Mouse (Mus musculus): Measurements from ENCODE around the gene Tia1. TPM values are rescaled to one million over a fixed set of nuclear protein-coding genes. Genes with fewer than 3 reads are reported as not detected.
A peak's percentile ranks its signal among the peaks of the same experiment; 100 is the strongest.

Gene Tia1
- polyA plus RNA-seq, 1 experiment from 2014 or later = 401 TPM

DNA sequence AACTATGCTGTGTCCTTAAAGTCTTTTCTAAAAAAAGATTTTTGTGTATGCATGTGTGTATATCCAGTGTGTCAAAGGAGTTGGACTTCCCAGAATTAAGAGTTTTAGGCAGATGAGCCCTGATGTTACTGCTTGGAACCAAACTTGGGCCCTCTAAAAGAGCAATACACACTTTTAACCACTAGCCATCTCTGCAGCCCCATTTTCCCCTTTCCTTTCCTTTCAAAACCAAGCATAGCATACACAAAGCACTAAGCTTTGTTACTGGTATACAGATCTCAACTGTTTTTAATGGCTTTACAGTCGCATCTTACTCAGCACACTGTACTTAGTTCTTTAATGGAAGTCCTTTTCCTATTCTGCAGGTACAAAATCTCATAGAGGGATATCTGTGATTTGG is 35.5 kb downstream of the Tia1 start:
- ATAC-seq (replicated peaks) = no peak
- H3K36me3 ChIP-seq = peaks cover 38% of the 10 kb centered on the region
- H3K4me2 ChIP-seq (replicated peaks) = peak overlapping the region; percentile 90
- H3K4me1 ChIP-seq = peaks cover 16% of the 10 kb centered on the region
- no peaks in the 10 kb centered on the region for H3K27me3 ChIP-seq
- WGBS = 88% methylated on average over 1 of the region's 1 CpGs
- H3K4me3 ChIP-seq = peak overlapping the region; percentile 97
- peak overlapping the region; percentile 91 for H3K9ac ChIP-seq (replicated peaks)
- H3K27ac ChIP-seq (replicated peaks) = peak overlapping the region; percentile 94; the same call in 1 of the 2 replicates
- no peaks in the 10 kb centered on the region for H3K9me3 ChIP-seq

DNA sequence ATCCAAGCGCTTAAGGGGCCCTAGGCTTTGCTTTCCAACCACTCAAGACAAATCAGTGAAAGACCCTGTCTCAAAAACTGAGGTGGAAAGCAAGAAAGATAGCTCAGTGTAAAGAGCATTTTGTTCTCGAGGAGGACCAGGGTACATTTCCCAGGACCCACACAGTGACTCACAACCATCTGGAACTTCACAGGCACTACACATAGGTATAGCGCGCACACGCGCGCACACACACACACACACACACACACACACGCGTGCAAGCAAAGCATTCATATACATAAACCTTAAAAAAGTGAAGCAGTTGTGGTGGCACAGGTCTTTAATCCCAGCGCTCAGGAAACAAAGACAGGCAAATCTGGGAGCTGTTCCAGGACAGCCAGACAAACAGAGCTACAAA is 37.6 kb downstream of the Tia1 start:
- no peaks in the 10 kb centered on the region for H3K27me3 ChIP-seq
- 92% methylated on average over 10 of the region's 10 CpGs for WGBS
- no peak overlapping the region for H3K4me3 ChIP-seq
- H3K4me1 ChIP-seq = peaks cover 16% of the 10 kb centered on the region
- no peaks in the 10 kb centered on the region for H3K9me3 ChIP-seq
- H3K9ac ChIP-seq (replicated peaks) = no peak overlapping the region
- H3K36me3 ChIP-seq = peaks cover 31% of the 10 kb centered on the region
- no peak overlapping the region for H3K4me2 ChIP-seq (replicated peaks)
- no peak overlapping the region for H3K27ac ChIP-seq (replicated peaks)
- no peak for ATAC-seq (replicated peaks)

DNA sequence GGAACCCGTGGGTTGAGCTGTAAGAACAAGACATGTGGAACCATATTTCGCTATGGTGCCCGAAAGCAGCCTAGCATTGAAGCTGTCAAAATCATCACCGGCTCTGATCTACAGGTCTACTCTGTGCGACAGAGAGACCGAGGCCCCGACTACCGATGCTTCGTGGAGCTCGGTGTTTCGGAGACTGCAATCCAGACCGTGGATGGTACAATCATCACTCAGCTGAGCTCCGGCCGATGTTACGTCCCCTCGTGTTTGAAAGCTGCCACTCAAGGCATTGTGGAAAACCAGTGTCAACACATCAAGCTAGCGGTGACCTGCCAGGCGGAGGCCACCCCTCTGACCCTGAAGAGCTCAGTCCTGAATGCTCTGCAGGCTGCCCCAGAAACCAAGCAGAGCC is 41.5 kb downstream of the Tia1 start:
- Histone ChIP-seq H3K4me2 (replicated peaks) (no peak overlapping the region), H3K4me1 (no peaks in the 10 kb centered on the region), H3K36me3 (peaks cover 54% of the 10 kb centered on the region), H3K9ac (replicated peaks) (no peak overlapping the region), H3K27me3 (no peaks in the 10 kb centered on the region), H3K27ac (replicated peaks) (no peak overlapping the region), H3K4me3 (no peak overlapping the region), H3K9me3 (no peaks in the 10 kb centered on the region)
- 92% methylated on average over 18 of the region's 18 CpGs for WGBS
- ATAC-seq (replicated peaks) = no peak

DNA sequence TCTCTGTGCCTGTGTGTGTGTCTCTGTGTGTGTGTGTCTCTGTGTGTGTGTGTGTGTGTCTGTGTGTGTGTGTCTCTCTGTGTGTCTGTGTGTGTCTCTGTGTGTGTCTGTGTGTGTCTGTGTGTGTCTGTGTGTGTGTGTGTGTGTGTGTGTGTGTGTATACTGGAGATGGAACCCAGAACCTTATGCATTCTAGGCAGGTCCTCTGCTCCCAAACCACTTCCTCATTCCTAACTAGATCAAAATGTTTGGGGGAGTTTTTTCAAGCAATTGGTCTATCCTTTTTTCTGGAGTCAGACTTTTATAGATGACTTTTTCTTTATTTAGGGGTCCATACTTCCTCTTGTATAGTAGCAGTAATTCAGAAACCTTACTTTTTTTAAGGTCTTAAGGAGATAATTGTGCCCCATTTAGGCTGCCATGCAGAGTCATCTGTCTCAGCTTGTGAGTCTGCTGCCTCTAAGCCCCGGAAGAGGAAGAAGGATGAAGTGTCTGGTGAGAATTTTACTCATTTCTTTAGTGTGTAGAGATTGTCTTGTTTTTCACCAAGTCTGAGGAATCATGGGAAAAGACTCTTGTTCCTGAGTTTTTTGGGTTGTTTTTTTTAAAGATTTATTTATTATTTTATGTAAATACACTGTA is 43.0 kb downstream of the Tia1 start:
- peaks cover 57% of the 10 kb centered on the region for H3K36me3 ChIP-seq
- H3K9ac ChIP-seq (replicated peaks) = no peak overlapping the region
- H3K4me1 ChIP-seq = no peaks in the 10 kb centered on the region
- H3K4me2 ChIP-seq (replicated peaks) = no peak overlapping the region
- H3K4me3 ChIP-seq = no peak overlapping the region
- no peaks in the 10 kb centered on the region for H3K9me3 ChIP-seq
- no peak for ATAC-seq (replicated peaks)
- WGBS = 83% methylated on average over 1 of the region's 1 CpGs
- no peak overlapping the region for H3K27ac ChIP-seq (replicated peaks)
- no peaks in the 10 kb centered on the region for H3K27me3 ChIP-seq

DNA sequence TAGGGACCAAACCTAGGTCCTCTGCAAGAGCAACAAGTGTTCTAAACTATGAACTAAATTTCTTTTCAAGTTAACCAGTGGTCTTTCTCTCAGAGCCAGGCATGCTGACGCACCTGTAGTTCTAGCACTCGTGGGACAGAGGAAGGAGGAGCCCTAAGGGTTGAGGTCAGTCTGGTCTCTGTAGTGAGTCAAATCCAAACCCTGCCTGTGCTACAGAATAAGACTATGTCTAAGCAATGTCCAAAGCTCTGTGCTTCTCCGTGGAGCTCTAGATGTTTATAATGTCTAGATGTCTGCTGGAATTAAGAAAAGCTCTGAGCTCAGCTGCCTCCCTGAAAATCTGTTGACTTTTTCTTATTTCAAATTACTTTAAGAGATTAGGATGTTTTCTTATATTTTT is 52.7 kb downstream of the Tia1 start:
- no peak for ATAC-seq (replicated peaks)
- H3K9ac ChIP-seq (replicated peaks) = no peak overlapping the region
- H3K27me3 ChIP-seq = no peaks in the 10 kb centered on the region
- no peaks in the 10 kb centered on the region for H3K9me3 ChIP-seq
- H3K4me1 ChIP-seq = no peaks in the 10 kb centered on the region
- H3K36me3 ChIP-seq = peaks cover 71% of the 10 kb centered on the region
- WGBS = 91% methylated on average over 3 of the region's 3 CpGs
- H3K27ac ChIP-seq (replicated peaks) = no peak overlapping the region
- no peak overlapping the region for H3K4me3 ChIP-seq
- H3K4me2 ChIP-seq (replicated peaks) = no peak overlapping the region

GRCm38 (mm10) chr6:86463079-86463478 is 59.1 kb downstream of the Tia1 start:
- H3K4me1 ChIP-seq = no peaks in the 10 kb centered on the region
- H3K27me3 ChIP-seq = no peaks in the 10 kb centered on the region
- H3K4me3 ChIP-seq = no peak overlapping the region
- H3K9me3 ChIP-seq = no peaks in the 10 kb centered on the region
- no peak overlapping the region for H3K4me2 ChIP-seq (replicated peaks)
- H3K36me3 ChIP-seq = peaks cover 69% of the 10 kb centered on the region
- no peak for ATAC-seq (replicated peaks)
- 93% methylated on average over 3 of the region's 3 CpGs for WGBS
- no peak overlapping the region for H3K9ac ChIP-seq (replicated peaks)
- no peak overlapping the region for H3K27ac ChIP-seq (replicated peaks)

- Histone ChIP-seq H3K9me3 (no peaks in the 10 kb centered on the region), H3K27ac (replicated peaks) (0 out of 2 replicates have a peak overlapping the region, but pooled peaks have one; percentile 97), H3K9ac (replicated peaks) (no peak overlapping the region), H3K4me1 (peaks cover 18% of the 10 kb centered on the region), H3K27me3 (no peaks in the 10 kb centered on the region), H3K4me2 (replicated peaks) (peak overlapping the region; percentile 55; the same call in 1 of the 2 replicates), H3K4me3 (no peak overlapping the region), H3K36me3 (peaks cover 21% of the 10 kb centered on the region; the same call in 1 of the 2 replicates)
- no peak for ATAC-seq (replicated peaks)
- 91% methylated on average over 3 of the region's 3 CpGs for WGBS
These were observed 67.3 kb downstream of the Tia1 start for GRCm38 (mm10) chr6:86471317-86471716.

DNA sequence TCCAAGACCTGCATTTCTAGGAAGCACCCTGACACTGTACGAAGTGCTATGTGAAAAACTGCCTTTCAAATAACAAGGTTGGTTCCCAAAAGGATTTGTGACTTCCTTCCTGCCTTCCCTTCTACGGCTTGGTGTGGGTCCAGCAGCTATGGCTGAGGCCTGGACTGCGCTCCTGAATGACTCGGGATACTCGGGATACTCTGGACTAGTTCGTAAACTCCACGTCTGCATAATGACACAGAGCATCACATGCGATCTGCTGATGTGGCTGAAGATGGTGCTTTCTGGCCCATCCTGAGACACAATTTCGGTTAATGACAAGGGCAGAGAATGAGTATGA is 67.7 kb downstream of the Tia1 start:
- ATAC-seq (replicated peaks) = peak; percentile 47
- H3K27me3 ChIP-seq = no peaks in the 10 kb centered on the region
- H3K36me3 ChIP-seq = peaks cover 18% of the 10 kb centered on the region; the same call in 1 of the 2 replicates
- WGBS = 20% methylated on average over 9 of the region's 9 CpGs
- peaks cover 18% of the 10 kb centered on the region for H3K4me1 ChIP-seq
- peak overlapping the region; percentile 54 for H3K9ac ChIP-seq (replicated peaks)
- no peaks in the 10 kb centered on the region for H3K9me3 ChIP-seq
- peak overlapping the region; percentile 97 for H3K27ac ChIP-seq (replicated peaks)
- peak overlapping the region; percentile 55 for H3K4me2 ChIP-seq (replicated peaks)
- H3K4me3 ChIP-seq = peak overlapping the region; percentile 46

GRCm38 (mm10) chr6:86472100-86472955 is 68.3 kb downstream of the Tia1 start:
- H3K27ac ChIP-seq (replicated peaks) = peak overlapping the region; percentile 97
- H3K4me3 ChIP-seq = peak overlapping the region; percentile 46
- peak overlapping the region; percentile 67 for H3K4me2 ChIP-seq (replicated peaks)
- H3K4me1 ChIP-seq = peaks cover 18% of the 10 kb centered on the region
- peak overlapping the region; percentile 66 for H3K9ac ChIP-seq (replicated peaks)
- H3K36me3 ChIP-seq = peaks cover 14% of the 10 kb centered on the region; the same call in 1 of the 2 replicates
- WGBS = under 1% methylated on average over 56 of the region's 56 CpGs
- no peaks in the 10 kb centered on the region for H3K27me3 ChIP-seq
- H3K9me3 ChIP-seq = no peaks in the 10 kb centered on the region
- ATAC-seq (replicated peaks) = peak; percentile 96

GRCm38 (mm10) chr6:86473077-86473476 is 69.1 kb downstream of the Tia1 start:
- Histone ChIP-seq H3K9ac (replicated peaks) (peak overlapping the region; percentile 66), H3K27ac (replicated peaks) (peak overlapping the region; percentile 97), H3K9me3 (no peaks in the 10 kb centered on the region), H3K36me3 (peaks cover 11% of the 10 kb centered on the region; the same call in 1 of the 2 replicates), H3K4me3 (peak overlapping the region; percentile 46), H3K4me1 (peaks cover 18% of the 10 kb centered on the region), H3K4me2 (replicated peaks) (peak overlapping the region; percentile 67), H3K27me3 (no peaks in the 10 kb centered on the region)
- 53% methylated on average over 7 of the region's 7 CpGs for WGBS
- peak; percentile 0; the same call in 1 of the 2 replicates for ATAC-seq (replicated peaks)

DNA sequence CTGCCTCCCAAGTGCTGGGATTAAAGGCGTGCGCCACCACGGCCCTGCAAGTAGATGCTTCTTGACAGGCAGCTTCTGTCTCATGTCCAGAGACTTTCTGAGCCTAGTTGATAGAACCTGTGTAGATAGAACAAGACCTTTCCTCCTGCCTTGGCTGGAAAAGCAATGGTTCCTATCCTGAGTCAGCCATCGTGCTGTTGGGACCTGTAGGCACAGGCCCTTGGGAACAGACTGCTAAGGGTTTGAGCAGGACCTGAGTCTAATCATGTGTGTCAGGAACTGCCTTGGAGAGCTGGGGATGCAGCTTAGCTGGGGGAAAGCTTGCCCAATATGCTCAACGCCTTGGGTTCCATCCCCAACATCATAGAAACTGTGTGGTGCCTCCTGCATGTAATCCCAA is 70.1 kb downstream of the Tia1 start:
- H3K9me3 ChIP-seq = no peaks in the 10 kb centered on the region
- no peak overlapping the region for H3K27ac ChIP-seq (replicated peaks)
- H3K36me3 ChIP-seq = peaks cover 11% of the 10 kb centered on the region; the same call in 1 of the 2 replicates
- ATAC-seq (replicated peaks) = no peak
- H3K4me3 ChIP-seq = no peak overlapping the region
- H3K27me3 ChIP-seq = no peaks in the 10 kb centered on the region
- H3K4me2 ChIP-seq (replicated peaks) = no peak overlapping the region
- H3K4me1 ChIP-seq = peaks cover 18% of the 10 kb centered on the region
- WGBS = 95% methylated on average over 5 of the region's 5 CpGs
- H3K9ac ChIP-seq (replicated peaks) = no peak overlapping the region

- Histone ChIP-seq H3K27me3 (no peaks in the 10 kb centered on the region), H3K4me1 (peaks cover 18% of the 10 kb centered on the region), H3K4me2 (replicated peaks) (no peak overlapping the region), H3K9me3 (no peaks in the 10 kb centered on the region), H3K27ac (replicated peaks) (no peak overlapping the region), H3K36me3 (peaks cover 9% of the 10 kb centered on the region; the same call in 1 of the 2 replicates), H3K4me3 (no peak overlapping the region), H3K9ac (replicated peaks) (no peak overlapping the region)
- no peak for ATAC-seq (replicated peaks)
These were observed 70.7 kb downstream of the Tia1 start for GRCm38 (mm10) chr6:86474646-86475181.
